Mouse (Mus musculus) T-helper 17 cell (primary cell): ENCODE measurements at regions not wholly inside any gene's neighbourhood (a gene's known extent, or its start where the extent isn't known, plus 50 kb on each side); places are given as distances from the start of the nearest gene placed in this dataset.
"Not testable (repeated sequence)": the region's sequence is repeated elsewhere in the genome, so short reads cannot be mapped to it uniquely, and the experiment has no call there.

Experiments
- in situ Hi-C, 2 experiments: fragments of 300-600 bp; cut with MboI, MseI; formaldehyde crosslinking; loops; 1 replicate in 1 of 2; 2 replicates in 1 of 2; pipeline ENCODE4 v1.15.1; 2025; ENCODE audit warnings: high pct_unique_total_duplicates in 2 of 2

DNA sequence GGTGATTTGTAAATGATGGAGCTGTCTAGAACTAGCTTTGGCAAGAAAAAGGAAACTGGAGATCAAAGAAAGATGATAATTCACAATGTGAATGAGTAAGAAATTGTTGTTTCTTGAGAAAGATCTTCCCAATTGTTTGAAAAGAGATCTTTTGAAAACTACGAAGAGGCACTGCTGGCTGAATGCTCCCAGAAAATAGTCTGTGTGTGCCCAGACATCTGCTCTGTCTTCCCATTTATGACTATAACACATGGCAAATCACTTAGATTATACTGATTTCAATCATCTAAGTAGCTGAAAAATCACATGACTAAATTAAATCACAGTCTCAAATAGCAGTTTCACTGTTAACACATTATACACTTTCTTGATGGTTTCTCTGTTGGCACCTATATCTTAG, 434.2 kb upstream of the Sema6d start:
- in situ Hi-C loops, result loop anchor here in 1 of 2 experiments (25.0 kb wide), 1 partner anchor 1532 kb away; no protein-coding TSS in a partner anchor

DNA sequence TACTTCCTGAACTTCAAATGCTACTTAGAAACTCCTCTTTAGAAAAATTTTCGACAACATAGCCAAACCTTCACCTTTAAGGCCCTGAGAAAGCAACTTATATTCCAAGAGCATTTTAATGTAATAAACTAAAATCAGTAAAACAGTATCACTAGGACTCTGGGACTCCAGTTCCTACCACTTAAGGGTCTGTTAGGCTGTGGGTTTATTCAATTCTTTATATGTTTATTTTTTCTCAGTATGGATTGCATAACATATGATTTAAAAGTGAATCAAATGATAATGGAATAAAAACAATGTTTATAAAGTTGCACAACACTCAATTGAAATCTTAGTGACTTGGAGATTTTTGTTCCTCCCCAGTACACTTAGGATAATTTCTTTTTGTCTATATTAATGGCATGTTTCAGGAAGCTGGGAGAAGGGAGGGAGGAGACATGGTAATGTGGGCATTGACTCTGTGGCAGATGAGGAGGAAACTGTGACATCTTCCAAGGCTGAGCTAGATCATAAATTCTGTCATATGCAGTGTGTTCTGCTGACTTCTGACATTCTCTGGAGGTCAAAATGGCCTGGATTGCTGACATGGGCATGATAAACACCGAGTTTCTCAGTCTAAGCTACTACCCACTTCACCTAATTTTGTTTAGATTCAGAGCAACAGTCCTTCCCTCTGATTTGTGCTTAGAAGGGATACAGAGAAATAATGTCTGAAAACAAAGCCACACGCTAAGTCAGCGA, 401.3 kb upstream of the Sema6d start:
- in situ Hi-C loops, result no loop called here

DNA sequence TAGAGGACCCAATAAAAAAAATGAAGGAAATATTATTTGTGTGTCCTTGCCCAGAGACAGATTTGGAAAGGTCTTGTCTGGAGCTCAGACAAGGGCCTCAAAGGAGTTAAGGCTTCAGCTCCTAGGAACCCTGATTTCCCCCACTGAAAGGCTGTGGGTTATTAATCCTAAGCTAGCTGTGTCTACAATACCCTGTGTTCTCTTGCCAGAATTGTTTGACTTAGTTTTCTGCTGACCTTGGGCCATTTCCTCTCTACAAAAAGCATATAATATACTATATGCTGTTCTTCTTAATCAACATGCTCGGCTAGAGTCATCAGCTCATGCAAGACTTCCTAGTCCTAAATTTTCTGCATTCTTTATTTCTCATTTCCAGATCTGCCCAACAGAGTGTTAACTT, 400.0 kb upstream of the Sema6d start:
- in situ Hi-C loops, result no loop called here

DNA sequence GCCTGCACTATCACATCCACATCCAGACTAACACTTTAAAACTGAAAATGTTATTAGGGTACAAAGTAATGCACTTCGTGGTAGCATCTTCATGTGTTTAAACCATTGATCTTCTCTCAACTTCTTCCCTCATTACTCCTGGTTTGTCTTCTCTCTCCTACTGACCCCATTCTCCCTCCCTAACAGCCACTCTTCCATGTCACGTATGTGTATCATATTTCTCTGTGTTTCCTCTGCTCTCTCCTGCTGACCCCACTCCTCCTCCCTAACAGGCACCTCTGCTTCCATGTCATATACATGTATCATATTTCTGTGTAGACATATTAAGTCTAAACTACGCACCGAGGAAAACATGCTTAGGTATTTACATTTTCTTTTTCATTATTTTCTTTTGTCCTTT, 350.1 kb upstream of the Sema6d start:
- in situ Hi-C loops, result no loop called here

DNA sequence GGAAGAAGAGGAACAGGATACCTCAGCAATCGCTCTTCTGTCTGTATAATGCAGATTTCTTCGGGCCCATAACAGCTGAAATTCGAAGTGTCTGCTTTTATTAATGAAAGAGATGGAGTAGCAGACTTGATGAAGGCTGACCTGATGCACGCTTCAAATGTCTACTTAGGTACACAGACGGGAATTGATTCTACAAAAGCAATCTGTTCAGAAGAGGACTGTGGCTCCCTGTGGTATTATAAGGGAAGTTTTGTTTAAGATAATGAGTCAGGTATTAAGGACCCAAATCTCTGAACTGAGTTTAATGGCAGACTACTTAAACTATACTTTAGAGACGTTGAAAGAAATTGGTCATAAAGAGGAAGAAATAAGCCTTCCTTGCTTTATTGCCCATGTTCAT, 349.2 kb upstream of the Sema6d start:
- in situ Hi-C loops, result no loop called here

DNA sequence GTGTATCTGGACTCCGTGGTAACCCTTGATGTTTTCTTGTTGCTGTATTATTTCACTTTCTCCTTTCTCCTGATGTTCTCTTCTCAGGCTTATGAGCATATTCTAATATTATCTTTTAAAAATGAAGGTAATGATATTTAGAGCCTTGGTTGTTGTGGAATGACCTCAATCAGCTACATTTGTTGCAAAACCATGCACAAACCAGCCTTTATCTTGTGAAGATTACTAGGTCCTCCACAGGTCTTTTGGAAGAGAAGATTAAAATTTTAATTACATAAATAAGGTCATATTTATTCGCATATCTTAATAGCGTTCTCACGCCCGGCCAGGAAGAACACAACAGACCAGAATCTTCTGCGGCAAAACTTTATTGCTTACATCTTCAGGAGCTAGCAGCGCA, 335.5 kb upstream of the Sema6d start:
- in situ Hi-C loops, result no loop called here

DNA sequence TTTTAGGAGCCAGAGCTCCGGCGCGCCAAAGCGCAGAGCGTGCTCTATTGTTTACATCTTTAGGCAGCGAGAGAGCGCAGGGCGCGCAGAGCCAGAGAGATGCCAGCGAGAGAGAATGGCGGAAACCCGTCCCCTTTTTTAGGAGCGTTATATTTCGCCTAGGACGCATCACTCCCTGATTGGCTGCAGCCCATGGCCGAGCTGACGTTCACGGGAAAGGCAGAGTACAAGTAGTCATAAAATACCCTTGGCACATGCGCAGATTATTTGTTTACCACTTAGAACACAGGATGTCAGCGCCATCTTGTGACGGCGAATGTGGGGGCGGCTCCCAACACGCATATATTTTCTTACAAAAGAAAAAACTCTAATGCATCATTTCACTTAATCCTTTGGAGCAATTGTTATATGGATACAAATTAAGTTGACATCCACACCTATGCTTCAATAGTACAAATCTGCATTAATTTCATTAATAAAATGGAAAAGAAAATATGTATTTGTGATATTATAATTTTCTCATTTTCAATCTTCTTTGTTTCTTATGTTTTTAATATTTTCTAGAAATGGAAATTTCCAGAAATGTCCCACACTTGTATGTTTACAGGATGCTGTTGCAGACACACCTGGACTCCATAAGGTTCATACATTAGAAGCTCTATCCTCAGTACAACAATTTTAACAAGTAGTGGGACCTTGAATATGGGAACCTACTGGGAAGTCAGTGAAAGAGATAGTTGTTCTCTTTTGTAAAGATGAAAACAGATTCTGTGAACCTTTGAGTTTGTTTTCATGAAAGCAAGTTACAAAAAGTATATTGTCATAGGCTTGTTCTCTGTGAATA, 334.9 kb upstream of the Sema6d start:
- in situ Hi-C loops, result not testable (repeated sequence)

DNA sequence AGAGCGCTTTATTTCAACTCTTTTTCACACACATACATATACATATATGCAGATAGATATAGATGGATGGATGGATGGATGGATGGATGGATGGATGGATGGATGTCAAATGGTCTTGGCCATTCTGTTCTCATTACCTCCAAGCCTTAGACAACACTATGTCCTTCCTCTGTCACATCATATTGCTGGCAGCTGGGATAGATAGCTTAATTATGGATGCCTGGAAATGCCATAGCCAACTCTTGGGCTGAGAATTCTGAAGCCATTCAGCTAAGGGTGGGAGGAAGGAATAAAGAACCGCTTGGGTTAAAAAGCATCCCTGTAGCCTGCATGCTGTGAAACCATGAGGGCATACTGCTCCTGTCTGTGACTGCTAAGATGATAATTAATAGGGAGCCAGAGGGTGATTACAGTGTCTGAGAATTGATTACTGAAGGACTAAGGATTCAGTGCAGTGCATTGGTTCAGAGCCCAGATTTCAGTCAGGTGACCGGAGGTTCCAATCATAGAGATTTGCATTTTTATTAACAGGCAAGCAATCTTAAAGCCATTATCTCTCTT, 290.5 kb upstream of the Sema6d start:
- in situ Hi-C loops, result no loop called here

DNA sequence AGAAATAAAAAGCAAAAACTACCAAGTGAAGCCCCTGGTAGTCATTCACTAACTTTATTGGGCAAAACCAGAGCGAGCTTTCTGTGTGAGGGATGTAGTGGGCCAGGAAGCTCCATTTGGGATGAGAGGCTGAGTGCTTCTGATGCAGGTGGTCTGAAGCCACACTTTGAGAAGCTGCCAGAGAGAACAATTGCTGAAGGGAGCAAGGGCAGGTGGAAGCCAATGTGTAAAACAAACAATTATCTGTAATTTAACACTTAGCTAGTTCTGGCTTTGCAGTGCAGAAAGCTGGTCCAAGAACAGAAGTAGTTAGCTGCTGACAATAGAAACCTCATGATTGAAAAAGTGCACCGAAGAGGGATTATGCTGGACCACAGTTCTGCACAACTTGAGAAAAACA, 284.1 kb upstream of the Sema6d start:
- in situ Hi-C loops, result no loop called here

DNA sequence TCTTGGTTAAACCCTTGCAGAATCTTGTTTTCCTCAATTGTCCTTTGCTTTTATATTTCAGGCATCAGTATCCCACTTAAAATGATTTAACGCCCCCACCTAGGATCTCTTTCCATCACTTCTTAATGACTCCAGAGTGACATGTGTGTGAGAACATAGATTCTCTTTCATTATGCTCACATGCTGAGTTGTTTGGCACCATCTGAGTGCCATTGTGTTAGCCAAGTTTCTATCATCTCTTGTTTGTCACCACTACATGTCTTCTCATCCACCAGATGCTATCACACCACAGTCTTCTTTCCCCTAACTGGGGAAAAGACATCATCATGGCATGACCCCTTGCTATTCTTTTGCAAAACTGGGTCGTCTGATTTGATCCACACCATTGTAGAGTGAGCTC, 283.4 kb upstream of the Sema6d start:
- in situ Hi-C loops, result no loop called here

DNA sequence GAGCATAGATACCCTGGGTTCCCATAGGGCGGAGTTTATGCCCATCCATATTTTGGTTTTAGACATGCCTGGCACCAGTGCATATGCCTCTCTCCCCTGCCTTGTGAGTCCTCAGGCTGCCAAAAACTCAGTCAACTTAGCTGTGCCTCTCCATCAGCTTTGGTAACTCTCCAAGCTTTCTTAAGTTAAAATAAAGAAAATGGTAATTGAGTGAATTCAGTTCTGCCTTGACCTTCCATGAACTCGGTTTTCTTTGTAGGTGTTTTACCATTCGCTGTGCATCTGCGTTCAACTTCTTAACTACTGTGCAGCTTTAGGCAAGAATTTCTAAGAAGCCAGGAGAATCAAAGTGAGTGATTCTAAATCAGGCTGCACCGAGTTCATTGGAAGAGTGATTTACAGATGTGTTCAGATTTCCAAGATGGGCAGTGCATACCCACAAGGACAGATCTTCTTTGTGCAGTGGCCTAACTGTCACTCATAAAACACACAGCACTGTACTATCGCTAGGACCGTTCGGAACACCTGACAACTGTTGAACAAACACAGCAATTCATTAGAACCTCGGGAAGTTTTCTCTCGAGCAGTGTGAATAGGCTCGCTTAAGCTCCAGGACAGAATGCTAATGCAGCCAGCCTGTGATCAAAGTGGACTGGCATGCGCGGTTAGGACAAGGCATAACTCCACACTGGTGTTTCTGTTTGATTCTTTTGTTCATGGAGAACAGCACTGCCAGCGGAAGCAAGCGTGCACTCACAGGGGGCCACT, 276.4 kb upstream of the Sema6d start:
- in situ Hi-C loops, result no loop called here

DNA sequence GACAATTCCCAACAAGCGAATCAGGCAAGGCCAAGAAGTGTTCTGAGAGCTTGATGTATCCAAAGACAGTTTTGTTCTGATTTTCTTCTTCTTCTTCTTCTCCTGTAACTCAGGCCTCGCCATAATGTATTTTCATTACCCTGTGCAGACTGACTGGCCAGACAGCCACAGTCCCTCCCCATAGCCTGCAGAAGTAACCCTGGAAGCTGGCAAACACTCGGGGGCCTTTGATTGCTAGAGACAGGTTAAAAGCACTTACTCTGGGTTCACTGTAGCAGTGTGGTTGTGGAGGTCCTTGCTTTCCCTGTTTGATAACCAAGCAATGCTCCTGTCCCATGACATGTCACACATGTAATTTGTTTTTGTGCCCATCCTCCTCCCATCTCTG, 275.8 kb upstream of the Sema6d start:
- in situ Hi-C loops, result no loop called here

DNA sequence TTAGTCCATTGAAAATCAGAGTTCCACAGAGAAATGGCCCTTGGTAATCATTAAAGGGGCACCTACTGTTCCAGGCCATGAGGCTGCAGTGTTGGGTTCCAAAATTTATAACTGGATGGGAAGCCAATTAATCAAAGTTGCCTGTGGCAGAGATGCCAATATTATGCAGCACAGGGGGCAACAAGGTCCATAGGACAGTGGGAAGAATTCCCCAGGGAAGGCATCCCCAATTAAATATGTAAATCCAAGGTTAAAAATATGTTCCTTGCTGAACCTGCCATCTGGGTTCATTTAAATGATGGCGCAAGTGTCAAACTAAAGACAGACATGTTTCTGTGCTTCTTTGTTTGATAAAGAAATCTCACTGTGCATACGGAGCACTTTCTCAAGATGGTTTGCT, 273.1 kb upstream of the Sema6d start:
- in situ Hi-C loops, result no loop called here

DNA sequence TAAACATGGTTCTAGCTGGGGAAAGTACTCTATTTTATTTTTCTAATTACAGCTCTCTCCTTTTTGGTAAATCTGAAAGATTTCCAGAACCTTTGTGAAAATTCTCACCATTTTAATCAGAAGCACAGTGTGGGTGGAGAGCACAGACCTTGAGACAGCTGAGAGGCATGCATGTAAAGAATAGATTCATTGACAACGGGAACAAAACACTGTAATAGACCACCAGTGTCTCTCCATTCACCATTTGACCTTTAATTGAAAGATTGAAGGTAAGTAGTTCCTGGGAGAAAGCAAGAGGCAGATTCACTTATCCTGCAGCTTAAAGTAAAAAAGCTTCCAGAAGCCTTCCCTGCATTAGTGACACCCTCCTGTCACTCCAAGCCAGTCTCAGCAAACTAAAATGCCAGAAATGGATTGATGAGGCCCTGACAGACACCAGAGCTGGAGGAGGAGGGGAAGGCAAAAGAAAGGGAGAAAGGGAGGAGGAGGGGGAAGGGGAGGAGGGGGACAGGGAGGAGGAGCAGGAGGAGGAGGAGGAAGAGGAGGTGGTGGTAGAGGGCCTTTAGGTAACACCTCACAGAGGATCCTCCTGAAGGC, 256.1 kb upstream of the Sema6d start:
- in situ Hi-C loops, result no loop called here
